Mouse (Mus musculus): Measurements from ENCODE around the gene Epb41l3. TPM values are rescaled to one million over a fixed set of nuclear protein-coding genes. Genes with fewer than 3 reads are reported as not detected.

Epb41l3 gene
- polyA plus RNA-seq, 1 experiment: 160 TPM

GRCm38 (mm10) chr17:69221966-69222692 is 146.6 kb downstream of the Epb41l3 start:
- Histone ChIP-seq H3K4me1 (ENCODE audit: control insufficient read depth, insufficient read depth, low read length) (peaks cover 24% of the 10 kb centered on the region), H3K27ac (ENCODE audit: insufficient read depth, low read length) (peak overlapping the region; percentile 88), H3K4me3 (ENCODE audit: insufficient read depth, low read length) (no peak overlapping the region)
- TF ChIP-seq POLR2A (IDR thresholded peaks at IDR 0.05; ENCODE audit: low read depth, low read length) (no peak), CTCF (IDR thresholded peaks at IDR 0.05; ENCODE audit: borderline replicate concordance, insufficient read depth, low read length) (no peak)

- H3K4me3 ChIP-seq (ENCODE audit: insufficient read depth, low read length): no peak overlapping the region
- H3K27ac ChIP-seq (ENCODE audit: insufficient read depth, low read length): peak overlapping the region; percentile 95
- peaks cover 38% of the 10 kb centered on the region for H3K4me1 ChIP-seq (ENCODE audit: control insufficient read depth, insufficient read depth, low read length)
- TF ChIP-seq POLR2A (IDR thresholded peaks at IDR 0.05; ENCODE audit: low read depth, low read length) (no peak), CTCF (IDR thresholded peaks at IDR 0.05; ENCODE audit: borderline replicate concordance, insufficient read depth, low read length) (no peak)
Observed at GRCm38 (mm10) chr17:69225996-69226395, 150.5 kb downstream of the Epb41l3 start.

GRCm38 (mm10) chr17:69227426-69228014 is 152.0 kb downstream of the Epb41l3 start:
- Histone ChIP-seq H3K4me3 (ENCODE audit: insufficient read depth, low read length) (no peak overlapping the region), H3K4me1 (ENCODE audit: control insufficient read depth, insufficient read depth, low read length) (peaks cover 29% of the 10 kb centered on the region), H3K27ac (ENCODE audit: insufficient read depth, low read length) (peak overlapping the region; percentile 95)
- TF ChIP-seq POLR2A (IDR thresholded peaks at IDR 0.05; ENCODE audit: low read depth, low read length): no peak
- TF ChIP-seq CTCF (IDR thresholded peaks at IDR 0.05; ENCODE audit: borderline replicate concordance, insufficient read depth, low read length): no peak

GRCm38 (mm10) chr17:69229451-69229850 is 154.0 kb downstream of the Epb41l3 start:
- Histone ChIP-seq H3K27ac (ENCODE audit: insufficient read depth, low read length) (peak overlapping the region; percentile 95), H3K4me3 (ENCODE audit: insufficient read depth, low read length) (no peak overlapping the region), H3K4me1 (ENCODE audit: control insufficient read depth, insufficient read depth, low read length) (peaks cover 23% of the 10 kb centered on the region)
- TF ChIP-seq POLR2A (IDR thresholded peaks at IDR 0.05; ENCODE audit: low read depth, low read length) (no peak), CTCF (IDR thresholded peaks at IDR 0.05; ENCODE audit: borderline replicate concordance, insufficient read depth, low read length) (no peak)

- TF ChIP-seq POLR2A (IDR thresholded peaks at IDR 0.05; ENCODE audit: low read depth, low read length) (no peak), CTCF (IDR thresholded peaks at IDR 0.05; ENCODE audit: borderline replicate concordance, insufficient read depth, low read length) (no peak)
- Histone ChIP-seq H3K27ac (ENCODE audit: insufficient read depth, low read length) (peak overlapping the region; percentile 95), H3K4me3 (ENCODE audit: insufficient read depth, low read length) (no peak overlapping the region), H3K4me1 (ENCODE audit: control insufficient read depth, insufficient read depth, low read length) (peaks cover 23% of the 10 kb centered on the region)
Observed at GRCm38 (mm10) chr17:69230131-69230621, 154.7 kb downstream of the Epb41l3 start.

GRCm38 (mm10) chr17:69231360-69231759 is 155.9 kb downstream of the Epb41l3 start:
- no peak for TF ChIP-seq CTCF (IDR thresholded peaks at IDR 0.05; ENCODE audit: borderline replicate concordance, insufficient read depth, low read length)
- TF ChIP-seq POLR2A (IDR thresholded peaks at IDR 0.05; ENCODE audit: low read depth, low read length): no peak
- peaks cover 21% of the 10 kb centered on the region for H3K4me1 ChIP-seq (ENCODE audit: control insufficient read depth, insufficient read depth, low read length)
- no peak overlapping the region; the same call in 1 of the 2 replicates for H3K27ac ChIP-seq (ENCODE audit: insufficient read depth, low read length)
- no peak overlapping the region for H3K4me3 ChIP-seq (ENCODE audit: insufficient read depth, low read length)

GRCm38 (mm10) chr17:69237172-69237571 is 161.7 kb downstream of the Epb41l3 start:
- no peaks in the 10 kb centered on the region for H3K4me1 ChIP-seq (ENCODE audit: control insufficient read depth, insufficient read depth, low read length)
- no peak overlapping the region for H3K27ac ChIP-seq (ENCODE audit: insufficient read depth, low read length)
- H3K4me3 ChIP-seq (ENCODE audit: insufficient read depth, low read length): no peak overlapping the region
- no peak for TF ChIP-seq POLR2A (IDR thresholded peaks at IDR 0.05; ENCODE audit: low read depth, low read length)
- TF ChIP-seq CTCF (IDR thresholded peaks at IDR 0.05; ENCODE audit: borderline replicate concordance, insufficient read depth, low read length): no peak

- TF ChIP-seq CTCF (IDR thresholded peaks at IDR 0.05; ENCODE audit: borderline replicate concordance, insufficient read depth, low read length): no peak
- no peak for TF ChIP-seq POLR2A (IDR thresholded peaks at IDR 0.05; ENCODE audit: low read depth, low read length)
- Histone ChIP-seq H3K27ac (ENCODE audit: insufficient read depth, low read length) (no peak overlapping the region), H3K4me3 (ENCODE audit: insufficient read depth, low read length) (no peak overlapping the region), H3K4me1 (ENCODE audit: control insufficient read depth, insufficient read depth, low read length) (no peaks in the 10 kb centered on the region)
Observed at GRCm38 (mm10) chr17:69238810-69239373, 163.4 kb downstream of the Epb41l3 start.

- no peak for TF ChIP-seq POLR2A (IDR thresholded peaks at IDR 0.05; ENCODE audit: low read depth, low read length)
- TF ChIP-seq CTCF (IDR thresholded peaks at IDR 0.05; ENCODE audit: borderline replicate concordance, insufficient read depth, low read length): no peak
Observed at GRCm38 (mm10) chr17:69239423-69239822, 163.9 kb downstream of the Epb41l3 start.

GRCm38 (mm10) chr17:69255834-69256233 is 180.4 kb downstream of the Epb41l3 start:
- peak overlapping the region; percentile 76 for H3K27ac ChIP-seq (ENCODE audit: insufficient read depth, low read length)
- H3K4me1 ChIP-seq (ENCODE audit: control insufficient read depth, insufficient read depth, low read length): peaks cover 15% of the 10 kb centered on the region
- no peak for TF ChIP-seq POLR2A (IDR thresholded peaks at IDR 0.05; ENCODE audit: low read depth, low read length)
- TF ChIP-seq CTCF (IDR thresholded peaks at IDR 0.05; ENCODE audit: borderline replicate concordance, insufficient read depth, low read length): no peak
- no peak overlapping the region for H3K4me3 ChIP-seq (ENCODE audit: insufficient read depth, low read length)

More at GRCm38 (mm10) chr17:69239423-69239822, 163.9 kb downstream of the Epb41l3 start:
- no peak overlapping the region for H3K27ac ChIP-seq (ENCODE audit: insufficient read depth, low read length)
- no peak overlapping the region for H3K4me3 ChIP-seq (ENCODE audit: insufficient read depth, low read length)
- no peaks in the 10 kb centered on the region for H3K4me1 ChIP-seq (ENCODE audit: control insufficient read depth, insufficient read depth, low read length)

Data from embryonic fibroblast, embryonic 13.5 days (primary cell).